Mouse (Mus musculus) CH12.LX (cell line): ENCODE data around the gene Dkkl1. TPM values are rescaled to one million over a fixed set of nuclear protein-coding genes. Genes with fewer than 3 reads are reported as not detected.

Experiments
- DNase-seq: peaks from one replicate; pipeline ENCODE4 v3.0.0-alpha.2; 2013; ENCODE audit errors: extremely low read depth
- H3K27ac ChIP-seq: 2 replicates; pipeline ENCODE4 v1.5.1; 2012; ENCODE audit warnings: low read depth, mild to moderate bottlenecking, control low read depth, moderate library complexity; ENCODE audit not compliant: insufficient read depth
- H3K27me3 ChIP-seq: replicated peaks from 2 replicates; pipeline ENCODE3; 2012; ENCODE audit warnings: inconsistent platforms
- H3K36me3 ChIP-seq, 2 experiments: replicated peaks in 1 of 2; 2 replicates each; pipeline versions ENCODE3 to v1.6.1; 2012; ENCODE audit warnings: inconsistent platforms in 1 of 2, low read length in 1 of 2, mild to moderate bottlenecking in 1 of 2, mixed read lengths in 1 of 2, moderate library complexity in 1 of 2; ENCODE audit not compliant: control insufficient read depth in 1 of 2, insufficient read depth in 1 of 2
- H3K4me1 ChIP-seq, 2 experiments: 2 replicates each; pipeline ENCODE4 v1.6.1; 2012; ENCODE audit warnings: inconsistent platforms in 1 of 2, moderate library complexity in 1 of 2; ENCODE audit not compliant: insufficient read depth in 2 of 2, control insufficient read depth in 1 of 2
- H3K4me2 ChIP-seq: 2 replicates; pipeline ENCODE4 v1.6.1; 2012; ENCODE audit warnings: low read depth, mild to moderate bottlenecking, control low read depth; ENCODE audit not compliant: poor library complexity, insufficient read depth, severe bottlenecking
- H3K4me3 ChIP-seq, 3 experiments: fragments of 150-350 bp in 1 of 3; sonication (generic) in 1 of 3; replicated peaks in 1 of 3; 2 replicates each; pipeline versions ENCODE3 to v1.5.1; 2011 to 2012; ENCODE audit warnings: low read depth in 2 of 3, low read length in 2 of 3, mild to moderate bottlenecking in 2 of 3, moderate library complexity in 2 of 3, control low read depth in 1 of 3, improper control_type of control experiment in 1 of 3, inconsistent platforms in 1 of 3, mixed read lengths in 1 of 3; ENCODE audit not compliant: poor library complexity in 1 of 3
- H3K79me2 ChIP-seq: replicated peaks from 2 replicates; pipeline ENCODE4 v1.6.1; 2012; ENCODE audit warnings: mild to moderate bottlenecking, moderate library complexity; ENCODE audit not compliant: control insufficient read depth, poor library complexity, insufficient read depth, severe bottlenecking; ENCODE audit errors: extremely low read depth
- H3K9ac ChIP-seq: 2 replicates; pipeline ENCODE4 v1.6.1; 2012; ENCODE audit warnings: low read depth, mild to moderate bottlenecking, control low read depth, moderate library complexity; ENCODE audit not compliant: insufficient read depth
- H3K9me3 ChIP-seq: replicated peaks from 2 replicates; pipeline ENCODE3; 2012; ENCODE audit warnings: low read length, inconsistent platforms, mixed read lengths
- BHLHE40 ChIP-seq: IDR thresholded peaks from 2 replicates; pipeline ENCODE4 v1.6.1; 2011; ENCODE audit warnings: mild to moderate bottlenecking, low read depth, low read length, improper control_type of control experiment
- CHD1 ChIP-seq: IDR thresholded peaks from 2 replicates; pipeline ENCODE4 v1.6.1; 2012; ENCODE audit warnings: low read depth, low read length, improper control_type of control experiment, inconsistent platforms
- CHD2 ChIP-seq: IDR thresholded peaks from 2 replicates; pipeline ENCODE4 v1.6.1; 2011; ENCODE audit warnings: low read length, improper control_type of control experiment
- ETS1 ChIP-seq: conservative IDR thresholded peaks from 2 replicates; pipeline ENCODE4 v1.6.1; 2012; ENCODE audit warnings: low read depth, mild to moderate bottlenecking, inconsistent platforms, low read length, improper control_type of control experiment, moderate library complexity
- GABPA ChIP-seq: IDR thresholded peaks from 2 replicates; pipeline ENCODE4 v1.6.1; 2012; ENCODE audit warnings: low read depth, low read length, improper control_type of control experiment, inconsistent platforms; ENCODE audit not compliant: insufficient replicate concordance
- IRF4 ChIP-seq: IDR thresholded peaks from 2 replicates; pipeline ENCODE4 v1.6.1; 2014; ENCODE audit warnings: low read depth, mild to moderate bottlenecking, inconsistent platforms, low read length, improper control_type of control experiment
- JUND ChIP-seq: conservative IDR thresholded peaks from 2 replicates; pipeline ENCODE4 v1.6.1; 2011; ENCODE audit warnings: low read depth, low read length, improper control_type of control experiment
- KAT2A ChIP-seq: IDR thresholded peaks from 2 replicates; pipeline ENCODE4 v1.6.1; 2012; ENCODE audit warnings: low read length, improper control_type of control experiment, inconsistent platforms; ENCODE audit not compliant: insufficient replicate concordance
- MAFK ChIP-seq: IDR thresholded peaks from 2 replicates; pipeline ENCODE4 v1.6.1; 2011; ENCODE audit warnings: low read length, improper control_type of control experiment; ENCODE audit not compliant: insufficient replicate concordance
- MAX ChIP-seq: IDR thresholded peaks from 2 replicates; pipeline ENCODE4 v1.6.1; 2011; ENCODE audit warnings: low read length, improper control_type of control experiment
- MEF2A ChIP-seq: IDR thresholded peaks from 2 replicates; pipeline ENCODE4 v1.6.1; 2014; ENCODE audit warnings: low read depth, mild to moderate bottlenecking, inconsistent platforms, low read length, improper control_type of control experiment, borderline replicate concordance
- RAD21 ChIP-seq: IDR thresholded peaks from 2 replicates; pipeline ENCODE4 v1.6.1; 2011; ENCODE audit warnings: low read depth, mild to moderate bottlenecking, low read length, improper control_type of control experiment, moderate library complexity
- TCF12 ChIP-seq: IDR thresholded peaks from 2 replicates; pipeline ENCODE4 v1.6.1; 2014; ENCODE audit warnings: low read depth, mild to moderate bottlenecking, inconsistent platforms, low read length, improper control_type of control experiment
- USF1 ChIP-seq: IDR thresholded peaks from 2 replicates; pipeline ENCODE4 v1.6.1; 2014; ENCODE audit warnings: low read depth, mild to moderate bottlenecking, inconsistent platforms, low read length, improper control_type of control experiment
- USF2 ChIP-seq: conservative IDR thresholded peaks from 2 replicates; pipeline ENCODE4 v1.6.1; 2011; ENCODE audit warnings: low read depth, low read length, improper control_type of control experiment
- ZC3H11A ChIP-seq: IDR thresholded peaks from 2 replicates; pipeline ENCODE4 v1.6.1; 2012; ENCODE audit warnings: low read depth, mild to moderate bottlenecking, inconsistent platforms, low read length, improper control_type of control experiment
- dilution Hi-C: fragments of 300-500 bp; cut with MboI; formaldehyde crosslinking; loops from 2 replicates; pipeline ENCODE4 v1.14.3; 2020; ENCODE audit warnings: low sequenced_read_pairs; ENCODE audit not compliant: extremely low pct_unique_long_range_greater_than_20kb, extremely low pct_ligation_motif_present
- in situ Hi-C: fragments of 300-500 bp; cut with MboI; formaldehyde crosslinking; loops from 3 replicates; pipeline ENCODE4 v1.14.3; 2019; ENCODE audit warnings: low sequenced_read_pairs, low pct_ligation_motif_present, low pct_unique_long_range_greater_than_20kb, mixed read lengths
- polyA plus RNA-seq: library from polyadenylated mRNA; unstranded; fragments of >175 nt; gene quantifications from 2 replicates; pipeline ENCODE4 v1.2.1, GENCODE M21; 2012; ENCODE audit warnings: low read depth; ENCODE audit not compliant: insufficient read length
- total RNA-seq, 2 experiments: library from RNA; depleted of rRNA; stranded (reverse); fragments of 300-350 nt in 1 of 2; fragments of >200 nt in 1 of 2; gene quantifications; 2 replicates each; pipeline ENCODE4 v1.2.3; 2012 to 2014

The Dkkl1 gene
- total and polyA plus RNA-seq, 3 experiments: 0.24 to 1.6 (median 0.44) TPM

DNA sequence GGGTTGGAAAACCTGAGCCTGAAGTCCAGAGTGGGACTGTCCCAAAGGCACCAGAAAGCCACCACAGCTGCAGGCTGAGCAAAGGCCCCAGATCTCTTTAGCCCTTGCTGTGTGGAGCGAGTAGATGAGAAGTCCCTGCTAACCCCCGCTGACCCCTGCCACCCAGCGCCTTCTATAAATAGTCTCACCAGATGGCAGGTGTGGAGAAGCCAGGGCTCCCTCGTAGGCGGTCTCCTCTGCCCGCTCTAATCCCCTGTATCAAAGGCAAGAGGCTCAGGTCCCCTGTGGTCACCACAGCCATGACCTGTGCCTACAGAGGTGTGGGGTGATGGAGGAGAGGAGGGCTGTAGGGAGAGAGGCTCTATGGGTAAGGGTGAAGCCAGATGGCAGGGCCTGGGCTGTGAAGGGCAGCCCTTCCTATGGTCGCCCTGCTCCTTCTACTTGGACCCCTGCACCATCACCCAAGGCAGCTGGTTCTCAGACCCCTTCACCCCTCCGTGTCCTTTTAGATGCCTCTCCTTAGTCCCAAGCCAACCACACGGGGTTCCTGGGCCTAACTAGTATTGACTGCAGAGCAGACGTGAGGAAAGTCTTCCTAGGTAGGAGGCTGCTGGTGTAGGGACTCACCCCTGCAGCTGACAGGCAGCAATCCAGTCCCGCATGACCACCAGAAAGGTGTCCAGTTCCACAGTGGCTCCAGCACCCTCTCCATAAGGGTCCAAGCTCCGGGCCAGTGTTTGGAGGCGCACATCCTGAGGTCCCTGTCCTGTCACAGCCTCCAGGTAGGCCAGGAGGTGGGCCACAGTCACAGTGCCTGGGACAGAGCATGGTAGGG lies 16.4 kb downstream of the Dkkl1 start:
- in situ Hi-C loops: no loop called here
- no peak overlapping the region for H3K4me3 ChIP-seq
- no peaks in the 10 kb centered on the region for H3K9me3 ChIP-seq
- H3K79me2 ChIP-seq: no peaks in the 10 kb centered on the region
- H3K27me3 ChIP-seq: peaks cover 71% of the 10 kb centered on the region
- TF ChIP-seq MEF2A (0 out of 2 replicates have a peak, but pooled peaks have one; percentile 28), USF1 (no peak)
- no peak overlapping the region for H3K4me2 ChIP-seq
- peaks cover 0 to 22% of the 10 kb centered on the region in 2 experiments; a peak in 2 of 4 replicates for H3K4me1 ChIP-seq
- H3K36me3 ChIP-seq: no peaks in the 10 kb centered on the region
- no peak overlapping the region for H3K27ac ChIP-seq
- no peak overlapping the region for H3K9ac ChIP-seq
- dilution Hi-C loops: no loop called here
- no peak for DNase-seq

DNA sequence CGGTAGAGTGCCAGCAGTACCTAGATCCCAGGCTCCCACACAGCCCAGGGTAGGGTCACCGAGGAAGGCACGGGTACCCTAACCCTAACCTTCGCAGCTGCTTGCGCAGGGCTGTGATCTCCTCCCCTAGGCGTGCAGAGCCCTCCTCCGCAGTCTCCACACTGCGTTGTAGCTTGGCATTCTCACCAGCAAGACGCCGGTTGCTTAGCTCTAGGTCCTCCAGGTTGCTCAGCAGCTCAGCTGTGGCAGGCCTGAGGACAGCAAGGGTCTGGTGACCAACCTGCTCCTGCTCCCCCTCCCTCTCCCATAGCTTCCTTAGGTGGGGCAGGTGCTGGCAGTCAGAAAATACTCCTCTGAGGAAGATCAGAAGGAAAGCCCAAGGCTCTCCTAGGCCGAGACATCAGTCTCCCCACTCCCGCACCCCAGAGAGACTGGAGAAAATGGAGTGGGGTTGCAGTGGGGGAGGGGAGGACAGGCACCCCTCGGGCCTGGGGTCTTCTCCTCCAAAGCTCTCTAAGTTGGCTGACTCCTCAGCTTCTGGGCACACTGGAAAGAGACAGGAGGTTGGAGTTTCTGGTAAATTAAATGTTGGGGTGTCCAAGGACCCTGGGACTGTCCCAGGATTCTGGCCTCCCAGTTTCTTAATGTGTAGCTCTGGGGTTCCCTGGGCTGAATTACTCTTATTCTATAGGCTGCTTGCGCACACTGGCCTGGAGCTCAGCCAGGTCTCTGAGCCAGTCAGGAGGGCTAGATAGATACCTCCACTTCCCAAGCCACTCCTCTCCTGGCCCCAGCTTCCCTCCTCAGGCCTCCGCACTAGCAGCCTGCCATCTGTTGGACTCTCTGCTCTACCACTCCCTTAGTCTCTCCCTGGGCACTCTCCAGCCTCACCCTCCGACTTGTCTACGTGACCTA lies 17.8 kb downstream of the Dkkl1 start:
- H3K9ac ChIP-seq: no peak overlapping the region
- DNase-seq: no peak
- H3K4me2 ChIP-seq: no peak overlapping the region
- peaks cover 77% of the 10 kb centered on the region for H3K27me3 ChIP-seq
- H3K27ac ChIP-seq: no peak overlapping the region
- H3K36me3 ChIP-seq: no peaks in the 10 kb centered on the region
- no peaks in the 10 kb centered on the region for H3K9me3 ChIP-seq
- dilution Hi-C loops: no loop called here
- H3K79me2 ChIP-seq: no peaks in the 10 kb centered on the region
- H3K4me3 ChIP-seq: no peak overlapping the region
- in situ Hi-C loops: no loop called here
- peaks cover 0 to 22% of the 10 kb centered on the region in 2 experiments; a peak in 3 of 4 replicates for H3K4me1 ChIP-seq
- TF ChIP-seq ETS1 (no peak), IRF4 (no peak), BHLHE40 (no peak), RAD21 (no peak), USF2 (no peak), GABPA (no peak), CHD2 (no peak), CHD1 (no peak), MAFK (no peak), KAT2A (no peak), ZC3H11A (no peak), TCF12 (no peak), MAX (no peak), JUND (no peak)
- TF ChIP-seq, all 38 proteins: peak for 0
